Mouse (Mus musculus): ENCODE results near the gene Crhr2.

Gene Crhr2

GRCm38 (mm10) chr6:55117325-55118109, 15.3 kb downstream of the Crhr2 start:
- peak; percentile 40 to 50 for DNase-seq

DNA sequence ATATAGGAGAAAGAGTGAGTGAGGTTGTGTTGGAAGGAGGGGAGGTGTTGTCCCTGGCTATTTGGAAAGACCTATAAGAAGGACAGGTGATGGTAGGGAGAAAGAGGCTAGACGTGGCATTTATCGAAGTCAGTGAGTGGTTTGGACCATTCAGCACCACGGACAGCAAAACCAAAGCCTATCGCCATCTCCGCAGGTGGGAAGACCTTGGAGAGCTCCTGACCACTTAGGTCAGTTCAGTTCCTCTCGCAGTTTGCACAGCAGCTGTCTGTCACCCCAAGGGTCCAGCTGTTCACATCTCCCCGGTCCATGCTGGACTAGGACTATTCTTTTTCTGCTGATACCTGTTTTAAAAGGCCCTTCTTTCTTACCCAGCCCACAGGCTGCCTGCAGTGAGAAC, 24.5 kb downstream of the Crhr2 start:
- peak; percentile 56 to 65 for DNase-seq

GRCm38 (mm10) chr6:55098603-55099002, 34.2 kb downstream of the Crhr2 start:
- DNase-seq: no peak

DNA sequence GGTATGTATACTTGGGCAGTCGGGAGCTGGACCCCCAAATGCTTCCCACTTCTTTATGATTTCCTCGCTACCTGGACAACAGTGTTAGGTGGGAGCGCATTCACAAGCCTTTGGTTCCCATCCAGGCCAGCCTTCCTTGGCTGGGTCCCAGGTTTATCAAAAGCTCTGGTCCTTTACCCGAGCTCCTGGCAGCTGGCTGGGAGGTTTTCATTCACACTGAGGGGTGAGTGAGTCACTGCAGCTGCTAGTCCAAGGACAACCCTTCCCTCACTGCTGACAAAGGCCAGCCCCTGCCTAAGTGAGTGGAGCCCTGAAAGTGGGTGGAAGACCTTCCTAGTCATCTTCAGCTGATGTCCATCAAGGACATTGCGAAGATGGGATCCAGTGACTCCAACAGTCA, 34.8 kb downstream of the Crhr2 start:
- DNase-seq: no peak

- no peak for DNase-seq
Observed at GRCm38 (mm10) chr6:55093431-55094146, 39.2 kb downstream of the Crhr2 start.

DNA sequence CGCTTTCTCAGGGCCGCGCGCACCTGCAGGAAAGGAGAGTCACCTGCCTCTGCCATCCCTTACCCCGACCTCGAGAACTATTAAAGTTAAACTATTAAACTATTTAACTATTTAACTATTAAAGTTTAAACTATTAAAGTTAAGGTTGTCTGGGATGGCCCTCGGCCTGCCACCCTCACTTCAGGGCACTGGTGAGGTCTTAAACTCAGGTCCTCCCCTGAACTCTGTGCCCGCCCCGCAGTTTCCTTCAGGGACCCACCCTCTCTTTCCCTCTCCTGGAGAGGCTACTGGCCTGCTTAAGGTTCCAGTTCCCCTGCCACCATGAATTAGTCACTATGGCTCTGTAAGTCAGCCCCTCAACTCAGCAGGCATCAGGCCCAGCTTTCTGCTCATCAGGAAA, 41.4 kb downstream of the Crhr2 start:
- DNase-seq: peak in 1 of 2 experiments; percentile 10

DNA sequence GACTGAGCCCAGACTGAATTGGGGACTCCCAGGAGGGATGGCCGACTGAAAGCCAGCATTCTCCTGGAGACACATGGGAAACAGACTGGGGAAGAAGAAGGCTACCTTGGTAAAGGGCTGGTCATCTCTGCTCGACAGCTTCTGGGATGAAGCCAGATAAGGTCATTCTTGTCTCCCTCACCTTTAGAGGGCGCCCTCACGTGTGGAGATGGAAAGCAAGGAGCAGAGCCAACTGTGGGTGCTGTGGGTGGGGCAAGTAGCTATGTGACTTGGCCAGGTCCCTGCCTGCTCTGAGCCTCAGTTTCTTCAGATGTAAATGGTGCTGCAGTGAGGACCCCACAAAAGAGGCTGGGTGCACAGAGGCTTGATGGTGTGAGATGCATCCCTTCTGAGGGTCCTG, 42.2 kb downstream of the Crhr2 start:
- DNase-seq: peak in 1 of 2 experiments; percentile 10

- no peak for DNase-seq
Observed at GRCm38 (mm10) chr6:55087355-55087754, 45.5 kb downstream of the Crhr2 start.

- DNase-seq: no peak
Observed at GRCm38 (mm10) chr6:55082261-55083051, 50.4 kb downstream of the Crhr2 start.

- no peak for DNase-seq
Observed at GRCm38 (mm10) chr6:55081379-55081778, 51.4 kb downstream of the Crhr2 start.

DNA sequence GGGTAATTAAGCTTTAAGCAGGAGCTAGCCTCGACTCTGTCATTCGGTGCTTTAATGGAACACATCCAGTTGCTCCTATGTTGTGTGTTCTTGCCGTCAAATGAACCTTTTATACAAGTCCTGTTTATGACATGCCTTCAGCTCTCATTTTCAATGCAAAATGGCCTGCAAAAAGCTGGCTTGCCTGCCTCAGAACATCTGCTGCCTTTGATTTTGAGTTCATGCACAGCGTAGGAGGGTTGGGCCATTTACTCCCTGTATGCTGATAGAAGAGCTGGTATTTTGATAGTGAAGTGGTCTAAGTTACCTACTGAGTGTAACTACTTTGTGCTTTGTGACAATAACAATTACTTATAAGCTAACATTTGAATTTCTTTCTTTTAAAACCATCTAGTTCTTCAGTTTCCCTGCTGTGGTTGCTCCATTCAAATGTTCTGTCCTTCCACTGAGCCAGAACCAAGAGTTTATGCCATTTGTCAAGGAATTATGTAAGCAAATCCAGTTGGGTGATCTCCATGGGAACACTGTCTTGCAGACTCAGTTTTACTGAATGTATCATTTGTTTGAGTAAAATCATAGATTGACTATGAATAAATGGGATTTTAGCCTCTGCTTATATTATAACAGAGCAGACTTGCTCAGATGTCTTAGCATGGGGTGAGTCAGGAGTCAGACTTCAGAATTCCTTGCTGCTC, 56.1 kb downstream of the Crhr2 start:
- DNase-seq: no peak

GRCm38 (mm10) chr6:55065903-55066302, 66.9 kb downstream of the Crhr2 start:
- DNase-seq: no peak

DNA sequence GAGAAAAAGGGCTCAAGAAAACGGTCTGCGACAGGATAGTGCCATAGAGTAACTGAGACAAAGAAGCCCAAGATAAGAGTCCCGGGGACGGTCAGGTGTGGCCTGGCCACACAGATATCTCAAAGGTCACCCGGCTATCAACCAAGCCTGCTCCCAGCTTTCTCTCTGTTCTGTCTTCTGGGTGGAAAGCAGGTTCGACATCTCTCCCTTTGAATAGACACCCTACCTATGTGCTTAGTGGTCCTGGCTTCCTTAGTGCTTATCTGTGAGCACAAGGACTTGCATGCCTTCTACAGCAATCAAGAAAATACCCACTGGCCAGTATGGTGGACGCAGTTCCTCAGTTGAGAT, 68.4 kb downstream of the Crhr2 start:
- no peak for DNase-seq

DNA sequence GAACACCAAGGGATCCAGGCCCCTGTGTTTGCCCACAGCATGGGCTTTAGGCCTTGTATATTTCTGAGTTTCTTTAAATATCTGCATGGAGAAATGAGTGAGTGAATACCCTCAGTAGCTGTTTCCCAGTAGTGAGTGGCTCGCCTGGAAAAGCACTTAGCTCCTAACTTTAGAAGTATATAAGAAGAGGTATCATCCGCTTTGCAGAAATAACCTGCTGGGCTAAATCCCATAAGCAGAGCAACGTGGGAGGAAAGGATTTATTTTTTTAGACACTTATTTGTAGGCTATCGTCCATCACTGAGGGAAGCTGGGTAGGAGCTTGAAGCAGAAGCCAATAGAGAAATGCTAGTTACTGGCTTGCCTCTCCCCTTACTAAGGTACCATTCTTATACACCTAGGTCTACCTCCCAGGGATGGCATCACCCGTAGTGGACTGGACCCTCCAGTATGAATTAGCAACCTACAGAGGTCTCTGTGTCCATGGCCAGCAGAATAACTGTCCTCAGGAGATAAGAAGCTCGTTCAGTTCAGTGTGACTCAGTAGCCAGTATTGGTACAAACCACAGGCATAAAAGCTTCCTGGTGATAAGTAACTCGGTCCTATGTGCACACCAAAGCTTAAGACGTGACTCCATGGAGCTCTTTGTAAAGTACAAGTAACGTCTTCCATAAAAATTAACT, 68.9 kb downstream of the Crhr2 start:
- DNase-seq: no peak

DNA sequence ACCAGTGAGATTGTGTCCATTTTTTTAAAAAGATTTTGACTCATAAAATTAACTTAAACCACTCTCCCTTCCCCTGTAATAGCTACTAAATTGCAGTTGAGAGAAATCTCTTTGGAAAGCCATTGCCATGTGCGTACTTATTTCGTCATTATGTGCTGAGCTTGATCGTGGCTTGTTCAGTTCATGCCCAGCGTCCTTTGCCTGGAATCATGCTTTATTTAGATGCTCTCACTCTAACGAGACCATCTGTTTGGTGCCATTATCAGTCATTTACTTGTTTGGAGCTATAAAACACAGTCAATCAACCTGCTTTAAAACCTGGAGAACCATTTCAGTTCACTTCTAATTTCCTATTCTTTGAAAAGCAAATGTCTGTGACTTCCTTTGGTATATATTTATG, 70.6 kb downstream of the Crhr2 start:
- no peak for DNase-seq

GRCm38 (mm10) chr6:55061328-55061727, 71.5 kb downstream of the Crhr2 start:
- DNase-seq: no peak

DNA sequence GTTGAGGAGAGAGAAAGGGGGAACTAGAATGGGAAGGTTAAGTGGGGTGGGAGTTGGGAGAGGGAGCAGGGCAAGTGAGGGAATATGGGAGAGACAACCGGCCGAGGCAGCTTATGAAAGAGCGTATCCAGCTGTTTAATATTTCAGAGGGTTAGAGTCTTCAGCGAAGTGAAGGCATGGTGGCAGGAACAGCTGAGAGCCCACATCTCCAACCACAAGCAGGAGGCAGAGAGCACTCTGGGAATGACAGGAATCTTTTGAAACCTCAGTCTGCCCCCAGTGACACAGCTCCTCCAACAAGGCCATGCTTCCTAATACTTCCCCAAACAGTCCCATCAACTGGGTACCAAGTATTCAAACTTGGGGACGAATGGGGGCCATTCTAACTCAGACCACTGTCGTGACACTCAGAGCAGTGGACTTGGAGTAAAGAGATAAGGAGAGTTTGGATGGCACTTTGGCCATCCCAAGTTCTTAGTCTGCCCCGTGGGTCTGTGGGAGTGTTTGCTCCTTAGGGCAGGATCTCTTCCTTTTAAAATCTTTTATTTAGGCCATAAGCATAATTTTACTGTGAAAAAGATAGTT, 72.5 kb downstream of the Crhr2 start:
- DNase-seq: no peak

- no peak for DNase-seq
Observed at GRCm38 (mm10) chr6:55057427-55057826, 75.4 kb downstream of the Crhr2 start.

DNA sequence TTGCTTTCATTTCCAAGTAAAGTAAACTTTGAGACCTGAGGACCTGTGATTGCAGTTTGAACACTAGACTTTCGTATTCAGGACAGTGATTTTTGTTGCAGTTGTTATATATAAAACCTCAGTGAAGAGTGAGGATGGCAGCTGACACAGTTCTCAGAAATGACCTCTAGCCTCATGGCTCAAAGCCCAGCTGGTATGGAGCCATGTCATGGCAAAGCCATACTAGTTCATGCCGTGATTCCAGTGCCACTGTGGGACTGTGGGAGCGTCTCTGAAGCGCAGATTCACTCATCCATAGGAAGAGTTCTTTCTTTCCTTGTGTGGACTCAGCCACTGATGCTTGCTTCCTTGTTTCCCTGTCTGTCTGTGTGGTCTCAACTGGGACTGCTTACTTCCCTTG, 78.3 kb downstream of the Crhr2 start:
- no peak for DNase-seq

DNA sequence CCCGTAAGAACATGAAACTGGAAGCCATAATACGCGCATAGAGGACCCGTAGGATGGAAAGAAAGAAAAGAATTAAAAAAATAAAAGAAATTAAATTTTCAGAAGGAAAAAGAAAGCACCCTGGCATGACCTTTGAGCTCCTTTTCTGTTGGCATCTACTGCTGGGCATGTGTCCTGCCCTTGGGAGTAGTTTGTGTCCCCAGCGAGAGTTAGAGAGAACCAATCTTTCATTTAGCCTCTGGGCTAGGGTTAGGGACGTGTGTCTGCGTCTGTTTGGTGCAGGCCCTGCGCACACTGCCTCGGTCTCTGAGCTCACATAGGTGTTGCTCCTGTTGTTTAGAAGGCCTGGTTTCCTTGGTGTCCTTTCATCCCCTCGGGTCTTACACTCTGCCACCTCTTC, 83.6 kb downstream of the Crhr2 start:
- DNase-seq: no peak

- no peak for DNase-seq
Observed at GRCm38 (mm10) chr6:55045326-55045725, 87.5 kb downstream of the Crhr2 start.

GRCm38 (mm10) chr6:55044542-55044941, 88.3 kb downstream of the Crhr2 start:
- DNase-seq: no peak

All from kidney, postnatal 25 days (tissue).